Comparison of ENCODE assay signal across 9 mouse cellular contexts in the genomic region with DNA sequence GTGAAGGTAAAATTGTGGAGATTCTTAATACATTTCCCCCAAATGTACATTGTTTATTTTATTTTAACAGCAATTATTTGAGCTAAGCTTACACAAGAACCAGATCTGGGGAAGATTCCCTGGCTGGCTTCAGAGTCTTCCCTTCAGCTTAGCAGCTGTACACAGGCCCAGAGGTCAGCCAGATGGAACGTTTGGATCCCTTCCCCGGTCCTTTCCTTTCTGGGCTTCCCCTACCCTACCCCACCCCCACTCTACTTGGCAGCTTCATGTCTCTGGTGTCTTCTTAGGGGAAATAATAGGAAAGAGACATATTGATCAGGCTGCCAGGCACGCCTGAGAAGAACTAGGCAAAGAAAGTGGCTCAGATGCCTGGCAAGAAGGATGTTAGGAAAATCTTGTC.
DNase-seq lines count a peak whose midpoint lies in the region; ATAC-seq lines count a peak whose summit lies in the region.
"Had no signal": no experiment of that assay in that cellular context is flagged by ENCODE, and none has a peak within 500 bp of the region (broad histone marks: within the 10 kb centered on the region; RNA-seq: fewer than 3 reads in every experiment).

No protein-coding gene starts in this region.

- H3K27ac ChIP-seq in midbrain, embryonic 14.5 days (replicated peaks; ENCODE audit: low read depth, low read length): no peak overlapping the region
- H3K27ac ChIP-seq in midbrain, embryonic 13.5 days: no peak overlapping the region
- no peak overlapping the region for H3K27ac ChIP-seq in stomach, embryonic 16.5 days (ENCODE audit: low read length)
- H3K27ac ChIP-seq: embryonic facial prominence, embryonic 13.5 days had no signal

- H3K9me3 ChIP-seq in midbrain, embryonic 14.5 days (ENCODE audit: control insufficient read depth, low read length): no peaks in the 10 kb centered on the region
- H3K9me3 ChIP-seq in midbrain, embryonic 13.5 days: no peaks in the 10 kb centered on the region
- no peaks in the 10 kb centered on the region for H3K9me3 ChIP-seq in stomach, embryonic 16.5 days (replicated peaks; ENCODE audit: control insufficient read depth, low read length)
- H3K9me3 ChIP-seq: embryonic facial prominence, embryonic 13.5 days had no signal

- H3K4me3 ChIP-seq in midbrain, embryonic 14.5 days (replicated peaks; ENCODE audit: low read depth, low read length): no peak overlapping the region
- no peak overlapping the region for H3K4me3 ChIP-seq in midbrain, embryonic 13.5 days (replicated peaks)
- no peak overlapping the region for H3K4me3 ChIP-seq in stomach, embryonic 16.5 days (replicated peaks; ENCODE audit: low read length)
- H3K4me3 ChIP-seq: embryonic facial prominence, embryonic 13.5 days had no signal

- no peaks in the 10 kb centered on the region for H3K36me3 ChIP-seq in midbrain, embryonic 14.5 days (ENCODE audit: control insufficient read depth, insufficient read depth, low read length)
- H3K36me3 ChIP-seq in midbrain, embryonic 13.5 days: no peaks in the 10 kb centered on the region
- no peaks in the 10 kb centered on the region for H3K36me3 ChIP-seq in stomach, embryonic 16.5 days (ENCODE audit: control insufficient read depth, insufficient read depth, low read length)
- H3K36me3 ChIP-seq: embryonic facial prominence, embryonic 13.5 days had no signal

- H3K27me3 ChIP-seq in midbrain, embryonic 14.5 days (ENCODE audit: control insufficient read depth, insufficient read depth, low read length): no peaks in the 10 kb centered on the region
- H3K27me3 ChIP-seq in midbrain, embryonic 13.5 days: no peaks in the 10 kb centered on the region
- H3K27me3 ChIP-seq in stomach, embryonic 16.5 days (ENCODE audit: control insufficient read depth, insufficient read depth, low read length): no peaks in the 10 kb centered on the region

- 48% methylated on average over 3 of the region's 3 CpGs for WGBS in midbrain, embryonic 14.5 days
- WGBS in midbrain, embryonic 13.5 days: 45% methylated on average over 3 of the region's 3 CpGs
- WGBS in stomach, embryonic 16.5 days: 27% methylated on average over 3 of the region's 3 CpGs

- peak; percentile 87 to 92 for DNase-seq in cerebellum, postnatal 10 days
- DNase-seq in cerebellum, adult 8-10 months: no peak
- peak; percentile 35 for DNase-seq in midbrain, embryonic 14.5 days
- peak; percentile 57 for DNase-seq in heart, postnatal 4 days
- no peak for DNase-seq in right cerebral cortex, postnatal 25 days
- no peak for DNase-seq in thymus, adult 18-20 months

- no peak for ATAC-seq in midbrain, embryonic 14.5 days (ENCODE audit: low FRiP score, low TSS enrichment)
- no peak for ATAC-seq in midbrain, embryonic 13.5 days
- peak; percentile 82 for ATAC-seq in stomach, embryonic 16.5 days (ENCODE audit: insufficient read depth, low FRiP score)

- H3K4me1 ChIP-seq in midbrain, embryonic 14.5 days (ENCODE audit: control insufficient read depth, insufficient read depth, low read length): no peaks in the 10 kb centered on the region
- H3K4me1 ChIP-seq in midbrain, embryonic 13.5 days (replicated peaks): no peaks in the 10 kb centered on the region
- H3K4me1 ChIP-seq in stomach, embryonic 16.5 days (ENCODE audit: control insufficient read depth, insufficient read depth, low read length): no peaks in the 10 kb centered on the region
- H3K4me1 ChIP-seq: embryonic facial prominence, embryonic 13.5 days had no signal

- H3K4me2 ChIP-seq in midbrain, embryonic 14.5 days (ENCODE audit: low read length): no peak overlapping the region
- no peak overlapping the region for H3K4me2 ChIP-seq in midbrain, embryonic 13.5 days (replicated peaks)
- no peak overlapping the region for H3K4me2 ChIP-seq in stomach, embryonic 16.5 days (ENCODE audit: low read depth, low read length)
- H3K4me2 ChIP-seq: embryonic facial prominence, embryonic 13.5 days had no signal

- H3K9ac ChIP-seq in midbrain, embryonic 14.5 days (replicated peaks; ENCODE audit: low read length): no peak overlapping the region
- H3K9ac ChIP-seq in midbrain, embryonic 13.5 days (replicated peaks): no peak overlapping the region
- H3K9ac ChIP-seq in stomach, embryonic 16.5 days (ENCODE audit: low read length): no peak overlapping the region
- H3K9ac ChIP-seq: embryonic facial prominence, embryonic 13.5 days had no signal

Comparison
In these comparisons a context has a peak if more than half of its experiments do, and no peak if none do; other contexts are left out.
1. DNase-seq: peak in cerebellum, postnatal 10 days (2 of 2), midbrain, embryonic 14.5 days (single experiment) and heart, postnatal 4 days (single experiment); none in cerebellum, adult 8-10 months (single experiment), right cerebral cortex, postnatal 25 days (single experiment) and thymus, adult 18-20 months (0 of 2).